In genomic region chrX:8085611-8086010, GRCm38 (mm10) we compare ENCODE assay signal across 35 mouse cellular contexts. TPM values are rescaled to one million over a fixed set of nuclear protein-coding genes. Genes with fewer than 3 reads are reported as not detected.
"Had no signal": no experiment of that assay in that cellular context is flagged by ENCODE, and none has a peak within 500 bp of the region (broad histone marks: within the 10 kb centered on the region; RNA-seq: fewer than 3 reads in every experiment).

No protein-coding gene starts in this region.

- DNase-seq: heart, postnatal 10 days; heart, postnatal 14 days; heart, postnatal 36 days; heart, postnatal 4 days; kidney, adult 11 months; kidney, adult 18-20 months; kidney, adult 2 months; kidney, adult 8-10 months; kidney, adult 9 months; kidney, postnatal 10 days; kidney, postnatal 14 days; kidney, postnatal 25 days; kidney, postnatal 36 days; kidney, postnatal 4 days; layer of hippocampus, adult 9-11 months; layer of hippocampus, postnatal 36 days had no signal

- H3K27ac ChIP-seq: heart, embryonic 10.5 days; heart, embryonic 13.5 days; heart, embryonic 15.5 days; hindbrain, embryonic 10.5 days; hindbrain, embryonic 12.5 days; hindbrain, embryonic 13.5 days; hindbrain, embryonic 14.5 days; hindbrain, embryonic 15.5 days; hindbrain, postnatal 0 days; intestine, embryonic 15.5 days; kidney, embryonic 15.5 days; kidney, postnatal 0 days; layer of hippocampus, adult 2 months had no signal

- H3K36me3 ChIP-seq: heart, embryonic 10.5 days; heart, embryonic 12.5 days; heart, embryonic 13.5 days; heart, embryonic 15.5 days; hindbrain, embryonic 10.5 days; hindbrain, embryonic 12.5 days; hindbrain, embryonic 13.5 days; hindbrain, embryonic 15.5 days; intestine, embryonic 15.5 days; kidney, embryonic 15.5 days had no signal

- H3K4me1 ChIP-seq: heart, embryonic 10.5 days; heart, embryonic 12.5 days; heart, embryonic 13.5 days; heart, embryonic 15.5 days; hindbrain, embryonic 10.5 days; hindbrain, embryonic 12.5 days; hindbrain, embryonic 13.5 days; hindbrain, embryonic 15.5 days; intestine, embryonic 15.5 days; kidney, embryonic 15.5 days had no signal

- H3K9ac ChIP-seq: heart, embryonic 12.5 days; heart, embryonic 13.5 days; heart, embryonic 15.5 days; hindbrain, embryonic 12.5 days; hindbrain, embryonic 13.5 days; hindbrain, embryonic 14.5 days; hindbrain, embryonic 15.5 days; intestine, embryonic 15.5 days; kidney, embryonic 15.5 days had no signal

- H3K4me3 ChIP-seq: heart, embryonic 10.5 days; heart, embryonic 12.5 days; heart, embryonic 13.5 days; heart, embryonic 15.5 days; hindbrain, embryonic 10.5 days; hindbrain, embryonic 12.5 days; hindbrain, embryonic 13.5 days; hindbrain, embryonic 15.5 days; intestine, embryonic 15.5 days; kidney, embryonic 15.5 days; layer of hippocampus, adult 2 months had no signal

- ATAC-seq: hindbrain, embryonic 16.5 days; hindbrain, postnatal 0 days; inflammation-experienced regulatory T-cells, adult 6 months; intestine, embryonic 15.5 days; intestine, embryonic 16.5 days; intestine, postnatal 0 days had no signal

- H3K4me2 ChIP-seq: heart, embryonic 11.5 days; heart, embryonic 12.5 days; heart, embryonic 13.5 days; heart, embryonic 15.5 days; hindbrain, embryonic 12.5 days; hindbrain, embryonic 13.5 days; hindbrain, embryonic 14.5 days; hindbrain, embryonic 15.5 days; intestine, embryonic 15.5 days; kidney, embryonic 15.5 days had no signal

- H3K9me3 ChIP-seq: heart, embryonic 10.5 days; heart, embryonic 12.5 days; heart, embryonic 13.5 days; heart, embryonic 15.5 days; hindbrain, embryonic 13.5 days; hindbrain, embryonic 15.5 days; intestine, embryonic 15.5 days; kidney, embryonic 15.5 days had no signal

- H3K27me3 ChIP-seq: heart, embryonic 12.5 days; heart, embryonic 13.5 days; heart, embryonic 15.5 days; hindbrain, embryonic 12.5 days; hindbrain, embryonic 13.5 days; hindbrain, embryonic 15.5 days; intestine, embryonic 15.5 days; kidney, embryonic 15.5 days had no signal

RNA-seq across cellular contexts. Expression of gene Was, which starts 4.7 kb away (rescaled TPM):
- polyA plus RNA-seq: hindbrain, embryonic 12.5 days had no signal
